Mouse (Mus musculus) myocyte (in vitro differentiated cells): Measurements from ENCODE around the gene Drap1. TPM values are rescaled to one million over a fixed set of nuclear protein-coding genes. Genes with fewer than 3 reads are reported as not detected.

Experiments used
- H3K27me3 ChIP-seq: one replicate; pipeline ENCODE4 v1.6.1; 2011; ENCODE audit not compliant: control insufficient read depth, insufficient read depth, insufficient read length
- H3K36me3 ChIP-seq: one replicate; pipeline ENCODE4 v1.6.1; 2011; ENCODE audit not compliant: control insufficient read depth, insufficient read depth
- H3K4me2 ChIP-seq: one replicate; pipeline ENCODE4 v1.6.1; 2011; ENCODE audit warnings: low read depth, control low read depth
- H3K4me3 ChIP-seq: one replicate; pipeline ENCODE4 v1.5.1; 2011; ENCODE audit warnings: mild to moderate bottlenecking, control low read depth, moderate library complexity
- H3K79me2 ChIP-seq: one replicate; pipeline ENCODE4 v1.6.1; 2011; ENCODE audit not compliant: control insufficient read depth, insufficient read depth
- H3ac ChIP-seq: one replicate; pipeline ENCODE4 v1.6.1; 2011; ENCODE audit not compliant: control insufficient read depth, insufficient read length
- CEBPB ChIP-seq: IDR thresholded peaks from 2 replicates; pipeline ENCODE4 v1.6.1; 2011; ENCODE audit warnings: mild to moderate bottlenecking, moderate library complexity; ENCODE audit not compliant: poor library complexity, insufficient read depth, severe bottlenecking
- E2F4 ChIP-seq: IDR thresholded peaks from one replicate; pipeline ENCODE4 v1.6.1; 2011; ENCODE audit warnings: mild to moderate bottlenecking, control low read depth, moderate library complexity; ENCODE audit not compliant: insufficient read depth
- MAX ChIP-seq: IDR thresholded peaks from one replicate; pipeline ENCODE4 v1.6.1; 2011; ENCODE audit warnings: low read depth, mild to moderate bottlenecking, control low read depth
- MYOD1 ChIP-seq, 3 experiments: IDR thresholded peaks; one replicate each; pipeline ENCODE4 v1.6.1; 2011; ENCODE audit warnings: control low read depth in 2 of 3, low read depth in 2 of 3, mild to moderate bottlenecking in 2 of 3, moderate library complexity in 1 of 3; ENCODE audit not compliant: insufficient read length in 2 of 3, control insufficient read depth in 1 of 3
- MYOG ChIP-seq, 3 experiments: IDR thresholded peaks; one replicate each; pipeline ENCODE4 v1.6.1; 2011; ENCODE audit warnings: control low read depth in 2 of 3, low read depth in 2 of 3, mild to moderate bottlenecking in 2 of 3; ENCODE audit not compliant: insufficient read length in 2 of 3, control insufficient read depth in 1 of 3, insufficient read depth in 1 of 3
- POLR2A ChIP-seq: IDR thresholded peaks from one replicate; pipeline ENCODE4 v1.6.1; 2011; ENCODE audit warnings: low read depth, mild to moderate bottlenecking, control low read depth, moderate library complexity; ENCODE audit not compliant: insufficient read length
- POLR2AphosphoS2 ChIP-seq: IDR thresholded peaks from one replicate; pipeline ENCODE4 v1.6.1; 2011; ENCODE audit warnings: low read depth, control low read depth; ENCODE audit not compliant: insufficient read length
- REST ChIP-seq: IDR thresholded peaks from one replicate; pipeline ENCODE4 v1.6.1; 2011; ENCODE audit warnings: mild to moderate bottlenecking, control low read depth, moderate library complexity; ENCODE audit not compliant: insufficient read depth, insufficient read length
- SRF ChIP-seq: IDR thresholded peaks from one replicate; pipeline ENCODE4 v1.6.1; 2011; ENCODE audit warnings: low read depth; ENCODE audit not compliant: control insufficient read depth, insufficient read length
- TCF12 ChIP-seq: IDR thresholded peaks from one replicate; pipeline ENCODE4 v1.6.1; 2011; ENCODE audit warnings: mild to moderate bottlenecking, control low read depth; ENCODE audit not compliant: poor library complexity, insufficient read depth, severe bottlenecking
- TCF3 ChIP-seq: IDR thresholded peaks from one replicate; pipeline ENCODE4 v1.6.1; 2011; ENCODE audit warnings: low read depth, control low read depth; ENCODE audit not compliant: insufficient read length
- USF1 ChIP-seq: IDR thresholded peaks from one replicate; pipeline ENCODE4 v1.6.1; 2011; ENCODE audit warnings: low read depth, mild to moderate bottlenecking, control low read depth, moderate library complexity
- polyA plus RNA-seq: library from polyadenylated mRNA; unstranded; fragments of >200 nt; fragmentation: generic; extraction: Trizol; gene quantifications from one replicate; pipeline ENCODE4 v1.2.1, GENCODE M21; 2012; ENCODE audit warnings: missing spikeins

Drap1 gene
- polyA plus RNA-seq, 1 experiment: 481 TPM

DNA sequence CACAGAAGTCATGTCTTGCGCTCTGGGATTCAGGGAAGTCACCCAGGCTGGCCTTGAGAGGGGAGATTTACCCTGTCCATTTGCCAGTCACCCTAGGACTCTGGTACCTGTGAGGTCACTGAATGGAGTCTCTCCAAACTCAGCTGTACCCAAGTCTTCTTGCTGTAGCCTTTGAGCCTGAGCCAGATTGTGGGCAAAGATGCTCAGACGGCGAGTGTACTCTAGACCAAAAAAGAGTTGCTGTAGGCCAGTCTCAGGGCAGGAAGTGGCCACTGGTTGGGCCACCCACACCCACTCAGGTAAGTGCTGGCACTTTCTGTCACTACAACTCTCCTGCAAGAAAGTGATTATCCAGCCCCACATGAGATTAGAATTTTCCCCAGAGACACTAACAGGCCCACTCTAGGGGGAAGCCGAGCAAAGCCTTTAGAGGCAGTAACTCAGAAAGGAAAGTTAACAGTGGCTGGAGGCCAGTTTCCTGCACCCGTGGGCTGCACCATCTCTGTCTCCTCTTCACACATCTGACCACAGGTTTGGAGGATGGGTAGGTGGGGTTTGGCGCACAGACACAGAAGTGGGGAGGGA is 42.2 kb upstream of the Drap1 start:
- Histone ChIP-seq H3K4me3 (no peak overlapping the region), H3ac (no peak overlapping the region), H3K4me2 (no peak overlapping the region), H3K27me3 (no peaks in the 10 kb centered on the region), H3K36me3 (peaks cover 24% of the 10 kb centered on the region), H3K79me2 (peaks cover under 1% of the 10 kb centered on the region)
- no peak for TF ChIP-seq POLR2A
- TF ChIP-seq MAX: no peak
- no peak for TF ChIP-seq MYOD1 (IDR thresholded peaks at IDR 0.05; ENCODE audit: control insufficient read depth in 1 of 3, insufficient read length in 2 of 3, low read depth in 2 of 3)
- TF ChIP-seq USF1: no peak
- no peak for TF ChIP-seq MYOG (IDR thresholded peaks at IDR 0.05; ENCODE audit: control insufficient read depth in 1 of 3, insufficient read depth in 1 of 3, insufficient read length in 2 of 3, low read depth in 2 of 3)
- TF ChIP-seq E2F4: no peak
- TF ChIP-seq TCF3: no peak
- no peak for TF ChIP-seq CEBPB
- TF ChIP-seq SRF: no peak
- TF ChIP-seq REST: no peak
- TF ChIP-seq POLR2AphosphoS2: no peak
- TF ChIP-seq TCF12: no peak

DNA sequence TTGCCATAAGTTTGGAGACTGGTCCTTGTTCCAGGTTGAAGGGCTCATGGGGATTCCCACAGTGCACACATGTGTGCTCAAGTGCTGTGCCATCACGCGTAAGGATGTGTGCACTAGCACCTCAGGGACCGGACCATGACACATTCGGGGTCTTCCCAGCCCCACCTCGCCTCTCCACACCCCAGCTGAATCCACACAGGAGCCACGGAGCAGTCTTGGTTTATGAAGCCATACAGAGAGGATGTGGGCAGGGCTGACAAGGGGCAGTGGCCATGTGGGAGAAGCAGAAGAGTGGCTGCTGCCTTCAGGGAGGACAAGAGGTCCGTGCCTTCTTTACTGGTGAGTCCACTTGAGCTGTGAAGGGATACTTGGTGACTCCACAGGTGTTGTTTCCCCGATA is 40.3 kb upstream of the Drap1 start:
- no peak for TF ChIP-seq USF1
- no peak for TF ChIP-seq POLR2AphosphoS2
- TF ChIP-seq MAX: no peak
- TF ChIP-seq MYOD1 (IDR thresholded peaks at IDR 0.05; ENCODE audit: control insufficient read depth in 1 of 3, insufficient read length in 2 of 3, low read depth in 2 of 3): no peak
- H3K79me2 ChIP-seq: peaks cover 16% of the 10 kb centered on the region
- H3ac ChIP-seq: no peak overlapping the region
- H3K4me3 ChIP-seq: no peak overlapping the region
- H3K4me2 ChIP-seq: no peak overlapping the region
- H3K27me3 ChIP-seq: no peaks in the 10 kb centered on the region
- H3K36me3 ChIP-seq: peaks cover 24% of the 10 kb centered on the region

DNA sequence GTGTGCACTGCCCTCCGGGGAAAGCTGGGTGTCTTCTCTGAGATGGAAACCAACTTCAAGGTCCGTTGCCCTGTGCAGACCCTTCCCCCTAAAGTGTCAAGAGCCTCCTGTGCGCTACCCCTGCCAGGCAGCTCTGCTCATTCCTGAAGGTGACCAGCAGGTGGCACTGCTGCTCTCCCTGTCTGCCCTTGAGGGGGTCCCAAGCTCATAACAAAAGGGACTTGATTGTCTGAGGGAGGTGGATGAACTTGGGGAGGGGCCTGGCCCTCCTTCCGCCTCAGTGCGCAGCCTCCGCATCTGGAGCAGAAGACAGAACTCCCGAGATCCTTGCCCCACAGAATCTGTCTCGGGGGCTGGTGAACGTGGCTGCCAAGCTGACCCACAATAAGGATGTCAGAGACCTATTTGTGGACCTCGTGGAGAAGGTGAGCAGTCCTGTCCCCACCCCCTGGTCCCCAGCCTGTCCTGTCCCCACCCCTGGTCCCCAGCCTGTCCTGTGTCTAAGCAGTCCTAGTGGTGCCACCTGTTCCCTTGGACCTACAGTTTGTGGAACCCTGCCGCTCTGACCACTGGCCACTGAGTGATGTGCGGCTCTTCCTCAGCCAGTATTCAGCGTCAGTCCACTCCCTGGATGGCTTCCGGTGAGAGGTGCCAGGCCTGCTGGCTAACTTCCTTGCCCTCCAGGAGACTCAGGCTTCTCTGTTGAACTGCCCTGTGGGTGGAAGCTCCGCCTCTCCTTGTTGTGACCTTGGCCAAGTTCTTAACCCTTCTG is 39.2 kb upstream of the Drap1 start:
- Histone ChIP-seq H3K27me3 (no peaks in the 10 kb centered on the region), H3ac (no peak overlapping the region), H3K4me2 (no peak overlapping the region), H3K79me2 (peaks cover 16% of the 10 kb centered on the region), H3K36me3 (peaks cover 24% of the 10 kb centered on the region), H3K4me3 (no peak overlapping the region)
- TF ChIP-seq SRF: no peak
- no peak for TF ChIP-seq REST
- no peak for TF ChIP-seq USF1
- TF ChIP-seq MYOG (IDR thresholded peaks at IDR 0.05; ENCODE audit: control insufficient read depth in 1 of 3, insufficient read depth in 1 of 3, insufficient read length in 2 of 3, low read depth in 2 of 3): no peak
- no peak for TF ChIP-seq TCF12
- no peak for TF ChIP-seq CEBPB
- no peak for TF ChIP-seq MYOD1 (IDR thresholded peaks at IDR 0.05; ENCODE audit: control insufficient read depth in 1 of 3, insufficient read length in 2 of 3, low read depth in 2 of 3)
- no peak for TF ChIP-seq E2F4
- TF ChIP-seq POLR2A: no peak
- no peak for TF ChIP-seq TCF3
- TF ChIP-seq POLR2AphosphoS2: no peak
- no peak for TF ChIP-seq MAX

DNA sequence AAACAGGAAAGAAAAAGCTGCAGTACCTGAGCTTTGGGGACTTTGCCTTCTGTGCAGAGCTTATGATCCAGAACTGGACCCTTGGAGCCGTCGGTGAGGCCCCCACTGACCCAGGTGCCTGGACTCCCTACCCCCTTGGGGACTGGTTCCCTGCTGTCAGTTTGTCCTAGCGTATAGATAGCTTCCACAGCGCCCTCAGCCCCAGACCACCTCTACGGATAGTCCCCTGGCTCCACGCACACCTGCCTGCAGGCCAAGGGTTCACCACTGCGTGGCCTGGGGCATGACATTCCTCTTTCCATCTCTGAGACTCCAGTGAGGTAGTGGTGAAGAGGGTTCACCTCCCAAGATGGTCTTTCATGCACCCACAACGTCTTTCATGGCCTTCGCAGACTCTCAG is 38.4 kb upstream of the Drap1 start:
- no peak overlapping the region for H3ac ChIP-seq
- TF ChIP-seq USF1 (no peak), MYOD1 (IDR thresholded peaks at IDR 0.05; ENCODE audit: control insufficient read depth in 1 of 3, insufficient read length in 2 of 3, low read depth in 2 of 3) (no peak), TCF3 (no peak), MYOG (IDR thresholded peaks at IDR 0.05; ENCODE audit: control insufficient read depth in 1 of 3, insufficient read depth in 1 of 3, insufficient read length in 2 of 3, low read depth in 2 of 3) (no peak), TCF12 (no peak), REST (no peak), MAX (no peak), E2F4 (no peak), CEBPB (no peak), POLR2AphosphoS2 (no peak), SRF (no peak), POLR2A (no peak)
- H3K27me3 ChIP-seq: no peaks in the 10 kb centered on the region
- no peak overlapping the region for H3K4me3 ChIP-seq
- peaks cover 24% of the 10 kb centered on the region for H3K36me3 ChIP-seq
- peaks cover 16% of the 10 kb centered on the region for H3K79me2 ChIP-seq
- H3K4me2 ChIP-seq: no peak overlapping the region
